Mouse (Mus musculus): ENCODE measurements at regions not wholly inside any gene's neighbourhood (a gene's known extent, or its start where the extent isn't known, plus 50 kb on each side); places are given as distances from the start of the nearest gene placed in this dataset.

DNA sequence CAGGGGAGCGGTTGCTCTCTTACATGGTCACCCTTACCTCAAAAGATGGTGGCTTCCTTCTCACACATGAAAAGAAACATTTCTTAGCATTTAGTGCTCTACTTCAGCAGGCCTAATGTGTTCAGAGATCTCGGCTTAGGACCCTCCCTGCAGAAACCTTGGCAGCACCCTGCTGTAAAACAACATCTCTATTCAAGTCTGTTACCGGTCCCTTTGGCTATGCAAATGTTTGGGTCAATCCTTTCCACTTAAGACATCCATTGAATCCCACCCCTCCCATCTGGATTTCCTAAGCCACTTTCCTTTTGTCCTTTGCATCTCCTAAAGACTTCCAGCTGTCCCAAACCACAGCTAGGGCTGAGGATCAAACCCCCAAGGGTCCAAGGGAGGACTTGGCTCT is 294.2 kb downstream of the Gm11011 start:
- TF ChIP-seq CTCF (IDR thresholded peaks at IDR 0.05; ENCODE audit: low read depth): no peak
- no peak for TF ChIP-seq EP300 (IDR thresholded peaks at IDR 0.05; ENCODE audit: low read depth)
